Mouse (Mus musculus) CH12.LX (cell line): Measurements from ENCODE around the gene Fcmr. TPM values are rescaled to one million over a fixed set of nuclear protein-coding genes. Genes with fewer than 3 reads are reported as not detected.

ENCODE experiments used
- DNase-seq: peaks from one replicate; pipeline ENCODE4 v3.0.0-alpha.2; 2013; ENCODE audit errors: extremely low read depth
- H3K27ac ChIP-seq: 2 replicates; pipeline ENCODE4 v1.5.1; 2012; ENCODE audit warnings: low read depth, mild to moderate bottlenecking, control low read depth, moderate library complexity; ENCODE audit not compliant: insufficient read depth
- H3K27me3 ChIP-seq: replicated peaks from 2 replicates; pipeline ENCODE3; 2012; ENCODE audit warnings: inconsistent platforms
- H3K36me3 ChIP-seq, 2 experiments: replicated peaks in 1 of 2; 2 replicates each; pipeline versions ENCODE3 to v1.6.1; 2012; ENCODE audit warnings: inconsistent platforms in 1 of 2, low read length in 1 of 2, mild to moderate bottlenecking in 1 of 2, mixed read lengths in 1 of 2, moderate library complexity in 1 of 2; ENCODE audit not compliant: control insufficient read depth in 1 of 2, insufficient read depth in 1 of 2
- H3K4me1 ChIP-seq, 2 experiments: 2 replicates each; pipeline ENCODE4 v1.6.1; 2012; ENCODE audit warnings: inconsistent platforms in 1 of 2, moderate library complexity in 1 of 2; ENCODE audit not compliant: insufficient read depth in 2 of 2, control insufficient read depth in 1 of 2
- H3K4me2 ChIP-seq: 2 replicates; pipeline ENCODE4 v1.6.1; 2012; ENCODE audit warnings: low read depth, mild to moderate bottlenecking, control low read depth; ENCODE audit not compliant: poor library complexity, insufficient read depth, severe bottlenecking
- H3K4me3 ChIP-seq, 3 experiments: fragments of 150-350 bp in 1 of 3; sonication (generic) in 1 of 3; replicated peaks in 1 of 3; 2 replicates each; pipeline versions ENCODE3 to v1.5.1; 2011 to 2012; ENCODE audit warnings: low read depth in 2 of 3, low read length in 2 of 3, mild to moderate bottlenecking in 2 of 3, moderate library complexity in 2 of 3, control low read depth in 1 of 3, improper control_type of control experiment in 1 of 3, inconsistent platforms in 1 of 3, mixed read lengths in 1 of 3; ENCODE audit not compliant: poor library complexity in 1 of 3
- H3K79me2 ChIP-seq: replicated peaks from 2 replicates; pipeline ENCODE4 v1.6.1; 2012; ENCODE audit warnings: mild to moderate bottlenecking, moderate library complexity; ENCODE audit not compliant: control insufficient read depth, poor library complexity, insufficient read depth, severe bottlenecking; ENCODE audit errors: extremely low read depth
- H3K9ac ChIP-seq: 2 replicates; pipeline ENCODE4 v1.6.1; 2012; ENCODE audit warnings: low read depth, mild to moderate bottlenecking, control low read depth, moderate library complexity; ENCODE audit not compliant: insufficient read depth
- H3K9me3 ChIP-seq: replicated peaks from 2 replicates; pipeline ENCODE3; 2012; ENCODE audit warnings: low read length, inconsistent platforms, mixed read lengths
- CTCF ChIP-seq, 2 experiments: IDR thresholded peaks in 1 of 2; conservative IDR thresholded peaks in 1 of 2; 2 replicates each; pipeline ENCODE4 v1.5.1; 2011 to 2012; ENCODE audit warnings: low read depth in 2 of 2, low read length in 2 of 2, improper control_type of control experiment in 1 of 2, inconsistent platforms in 1 of 2, mild to moderate bottlenecking in 1 of 2, moderate library complexity in 1 of 2
- EP300 ChIP-seq: IDR thresholded peaks from 2 replicates; pipeline ENCODE4 v1.6.1; 2011; ENCODE audit warnings: low read length, improper control_type of control experiment
- KAT2A ChIP-seq: IDR thresholded peaks from 2 replicates; pipeline ENCODE4 v1.6.1; 2012; ENCODE audit warnings: low read length, improper control_type of control experiment, inconsistent platforms; ENCODE audit not compliant: insufficient replicate concordance
- MAFK ChIP-seq: IDR thresholded peaks from 2 replicates; pipeline ENCODE4 v1.6.1; 2011; ENCODE audit warnings: low read length, improper control_type of control experiment; ENCODE audit not compliant: insufficient replicate concordance
- NELFE ChIP-seq: IDR thresholded peaks from 2 replicates; pipeline ENCODE4 v1.6.1; 2011; ENCODE audit warnings: low read depth, low read length, improper control_type of control experiment
- NRF1 ChIP-seq: IDR thresholded peaks from 2 replicates; pipeline ENCODE4 v1.6.1; 2014; ENCODE audit warnings: low read depth, mild to moderate bottlenecking, inconsistent platforms, low read length, improper control_type of control experiment, moderate library complexity
- RAD21 ChIP-seq: IDR thresholded peaks from 2 replicates; pipeline ENCODE4 v1.6.1; 2011; ENCODE audit warnings: low read depth, mild to moderate bottlenecking, low read length, improper control_type of control experiment, moderate library complexity
- SIN3A ChIP-seq: IDR thresholded peaks from 2 replicates; pipeline ENCODE4 v1.6.1; 2012; ENCODE audit warnings: low read length, improper control_type of control experiment, inconsistent platforms
- SMC3 ChIP-seq: IDR thresholded peaks from 2 replicates; pipeline ENCODE4 v1.6.1; 2011; ENCODE audit warnings: low read depth, low read length, improper control_type of control experiment
- TBP ChIP-seq: conservative IDR thresholded peaks from 2 replicates; pipeline ENCODE4 v1.6.1; 2011; ENCODE audit warnings: low read depth, low read length, improper control_type of control experiment
- TCF12 ChIP-seq: IDR thresholded peaks from 2 replicates; pipeline ENCODE4 v1.6.1; 2014; ENCODE audit warnings: low read depth, mild to moderate bottlenecking, inconsistent platforms, low read length, improper control_type of control experiment
- USF1 ChIP-seq: IDR thresholded peaks from 2 replicates; pipeline ENCODE4 v1.6.1; 2014; ENCODE audit warnings: low read depth, mild to moderate bottlenecking, inconsistent platforms, low read length, improper control_type of control experiment
- ZC3H11A ChIP-seq: IDR thresholded peaks from 2 replicates; pipeline ENCODE4 v1.6.1; 2012; ENCODE audit warnings: low read depth, mild to moderate bottlenecking, inconsistent platforms, low read length, improper control_type of control experiment
- dilution Hi-C: fragments of 300-500 bp; cut with MboI; formaldehyde crosslinking; loops from 2 replicates; pipeline ENCODE4 v1.14.3; 2020; ENCODE audit warnings: low sequenced_read_pairs; ENCODE audit not compliant: extremely low pct_unique_long_range_greater_than_20kb, extremely low pct_ligation_motif_present
- in situ Hi-C: fragments of 300-500 bp; cut with MboI; formaldehyde crosslinking; loops from 3 replicates; pipeline ENCODE4 v1.14.3; 2019; ENCODE audit warnings: low sequenced_read_pairs, low pct_ligation_motif_present, low pct_unique_long_range_greater_than_20kb, mixed read lengths
- polyA plus RNA-seq: library from polyadenylated mRNA; unstranded; fragments of >175 nt; gene quantifications from 2 replicates; pipeline ENCODE4 v1.2.1, GENCODE M21; 2012; ENCODE audit warnings: low read depth; ENCODE audit not compliant: insufficient read length
- total RNA-seq, 2 experiments: library from RNA; depleted of rRNA; stranded (reverse); fragments of 300-350 nt in 1 of 2; fragments of >200 nt in 1 of 2; gene quantifications; 2 replicates each; pipeline ENCODE4 v1.2.3; 2012 to 2014

Fcmr gene
- total and polyA plus RNA-seq, 3 experiments, result 0.21 to 0.96 (median 0.56) TPM

- no peaks in the 10 kb centered on the region for H3K36me3 ChIP-seq
Observed at GRCm38 (mm10) chr1:130875910-130876309, 10.4 kb downstream of the Fcmr start.

GRCm38 (mm10) chr1:130876931-130877509 lies 11.6 kb downstream of the Fcmr start:
- H3K36me3 ChIP-seq, result no peaks in the 10 kb centered on the region
- H3K79me2 ChIP-seq, result no peaks in the 10 kb centered on the region
- H3K27me3 ChIP-seq, result no peaks in the 10 kb centered on the region
- in situ Hi-C loops (loop anchor here (5.0 kb wide), 1 partner anchor 175 kb away; no protein-coding TSS in a partner anchor), dilution Hi-C loops (no loop called here)
- H3K4me3 ChIP-seq, result no peak overlapping the region
- peaks cover 11 to 53% of the 10 kb centered on the region in 2 experiments for H3K4me1 ChIP-seq
- no peak overlapping the region for H3K9ac ChIP-seq
- DNase-seq, result peak; percentile 79
- TF ChIP-seq NRF1 (no peak), ZC3H11A (peak; percentile 42), SMC3 (peak; percentile 91), TCF12 (no peak), MAFK (no peak), RAD21 (peak; percentile 81), CTCF (conservative IDR thresholded peaks at IDR 0.05 in 1 of 2, IDR thresholded peaks at IDR 0.05 in 1 of 2; ENCODE audit: low read depth in 2 of 2, low read length in 2 of 2) (peak; percentile 29 to 90; a peak in 2 of 4 replicates)
- H3K9me3 ChIP-seq, result peaks cover 2% of the 10 kb centered on the region
- H3K27ac ChIP-seq, result no peak overlapping the region
- H3K4me2 ChIP-seq, result 0 out of 2 replicates have a peak overlapping the region, but pooled peaks have one; percentile 22

More at GRCm38 (mm10) chr1:130875910-130876309, 10.4 kb downstream of the Fcmr start:
- H3K27ac ChIP-seq, result no peak overlapping the region
- dilution Hi-C loops, result no loop called here
- H3K27me3 ChIP-seq, result no peaks in the 10 kb centered on the region
- in situ Hi-C loops, result loop anchor here (5.0 kb wide), 1 partner anchor 176 kb away; no protein-coding TSS in a partner anchor
- H3K4me2 ChIP-seq, result no peak overlapping the region
- peaks cover 2% of the 10 kb centered on the region for H3K9me3 ChIP-seq
- DNase-seq, result peak; percentile 39
- H3K4me1 ChIP-seq, result peaks cover 11 to 58% of the 10 kb centered on the region in 2 experiments
- no peak overlapping the region for H3K9ac ChIP-seq
- H3K79me2 ChIP-seq, result no peaks in the 10 kb centered on the region
- TF ChIP-seq RAD21 (peak; percentile 11), KAT2A (no peak), NELFE (no peak), TBP (no peak), NRF1 (no peak), CTCF (conservative IDR thresholded peaks at IDR 0.05 in 1 of 2, IDR thresholded peaks at IDR 0.05 in 1 of 2; ENCODE audit: low read depth in 2 of 2, low read length in 2 of 2) (peak in 1 of 2 experiments; percentile 51; a peak in 2 of 4 replicates), EP300 (no peak), SMC3 (peak; percentile 32), SIN3A (no peak), TCF12 (no peak), USF1 (no peak)
- no peak overlapping the region for H3K4me3 ChIP-seq
